Mouse (Mus musculus) kidney, embryonic 16.5 days (tissue): ENCODE measurements around the gene Car8. TPM values are rescaled to one million over a fixed set of nuclear protein-coding genes. Genes with fewer than 3 reads are reported as not detected.
"Not testable (repeated sequence)": the region's sequence is repeated elsewhere in the genome, so short reads cannot be mapped to it uniquely, and the experiment has no call there.

Source experiments
- ATAC-seq: fragments of 200-750 bp; cut with Nextera tagmentation; 2 replicates; pipeline ENCODE4 v1.8.0; 2017; ENCODE audit warnings: moderate TSS enrichment; ENCODE audit not compliant: low FRiP score, low TSS enrichment
- H3K27ac ChIP-seq: fragments of 300-500 bp; sonication (generic); 2 replicates; pipeline ENCODE4 v1.5.1; 2014; ENCODE audit warnings: low read length
- H3K27me3 ChIP-seq: fragments of 300-500 bp; sonication (generic); 2 replicates; pipeline ENCODE4 v1.6.1; 2014; ENCODE audit warnings: low read length, control low read depth, mixed read lengths; ENCODE audit not compliant: insufficient read depth
- H3K36me3 ChIP-seq: fragments of 300-500 bp; sonication (generic); 2 replicates; pipeline ENCODE4 v1.6.1; 2014; ENCODE audit warnings: low read length, control low read depth, mixed read lengths; ENCODE audit not compliant: insufficient read depth
- H3K4me1 ChIP-seq: fragments of 300-500 bp; sonication (generic); 2 replicates; pipeline ENCODE4 v1.6.1; 2014; ENCODE audit warnings: low read length, control low read depth, mixed read lengths; ENCODE audit not compliant: insufficient read depth
- H3K4me2 ChIP-seq: fragments of 300-500 bp; sonication (generic); replicated peaks from 2 replicates; pipeline ENCODE4 v1.6.1; 2014; ENCODE audit warnings: low read depth, low read length
- H3K4me3 ChIP-seq: fragments of 300-500 bp; sonication (generic); 2 replicates; pipeline ENCODE4 v1.5.1; 2014; ENCODE audit warnings: mild to moderate bottlenecking, low read length
- H3K9ac ChIP-seq: fragments of 300-500 bp; sonication (generic); replicated peaks from 2 replicates; pipeline ENCODE4 v1.6.1; 2014; ENCODE audit warnings: low read length
- H3K9me3 ChIP-seq: fragments of 300-500 bp; sonication (generic); 2 replicates; pipeline ENCODE4 v1.6.1; 2016; ENCODE audit warnings: low read length, control low read depth
- WGBS: fragments of 180-500 bp; shearing (Covaris S2); extraction: QIAGEN DNeasy Blood & Tissue Kit; methylation state at CpG from one replicate; pipeline ENCODE4 v1.1.7; 2014; 5-methylcytosine and 5-hydroxymethylcytosine counted together
- microRNA-seq: library from miRNA; unstranded; fragments of <30 nt; microRNA quantifications from one replicate; pipeline ENCODE4, GENCODE M21; 2016
- polyA plus RNA-seq: library from polyadenylated mRNA; unstranded; fragments of >200 nt; fragmentation: Nextera tagmentation; extraction: Ambion mirVana; gene quantifications from 2 replicates; pipeline ENCODE4 v1.2.1, GENCODE M21; 2015

Car8 gene
- polyA plus RNA-seq, 1 experiment from 2014 or later = 13.3 TPM

DNA sequence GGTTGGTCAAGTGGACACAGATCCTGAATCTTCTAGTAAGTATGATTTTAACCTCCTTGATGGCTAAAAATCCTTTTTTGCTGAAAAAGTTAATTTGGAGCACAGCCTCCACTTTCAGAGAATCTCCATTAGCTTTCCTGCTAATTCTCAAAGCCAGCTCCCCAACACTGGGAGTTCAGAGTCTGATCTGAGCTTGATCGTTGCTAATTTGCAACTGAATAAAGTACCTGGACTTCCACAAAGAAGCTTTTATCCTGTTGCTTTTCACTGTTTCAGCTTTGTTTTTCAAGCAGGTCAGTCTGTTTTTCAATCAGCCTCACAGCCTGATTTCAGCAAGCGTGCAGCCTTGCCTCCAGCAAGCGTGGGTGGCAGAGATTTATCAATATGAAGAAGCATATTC lies 145.3 kb downstream of the Car8 start:
- ATAC-seq, H3K4me3 ChIP-seq: not testable (repeated sequence)
- 88% methylated on average over 3 of the region's 3 CpGs for WGBS

More for the DNA sequence above, 145.3 kb downstream of the Car8 start:
- H3K27me3 ChIP-seq, H3K36me3 ChIP-seq, H3K27ac ChIP-seq, H3K4me1 ChIP-seq, H3K9ac ChIP-seq, H3K9me3 ChIP-seq, H3K4me2 ChIP-seq: not testable (repeated sequence)

Small RNA genes lying within 50 kb of the gene (microRNA-seq; reads per million reads assigned to microRNA genes)
- gene Gm25355 = not detected
